Mouse (Mus musculus) forebrain, embryonic 13.5 days (tissue): Measurements from ENCODE around the gene Clk3. TPM values are rescaled to one million over a fixed set of nuclear protein-coding genes. Genes with fewer than 3 reads are reported as not detected.
A peak's percentile ranks its signal among the peaks of the same experiment; 100 is the strongest.

Source experiments
- ATAC-seq: fragments of 200-750 bp; cut with Nextera tagmentation; 2 replicates; pipeline ENCODE4 v1.8.0; 2017
- H3K27ac ChIP-seq: fragments of 300-500 bp; sonication (generic); 2 replicates; pipeline ENCODE4 v1.5.1; 2015; ENCODE audit warnings: inconsistent platforms, mild to moderate bottlenecking, moderate library complexity
- H3K27me3 ChIP-seq: fragments of 300-500 bp; sonication (generic); 2 replicates; pipeline ENCODE4 v1.6.1; 2015; ENCODE audit warnings: mild to moderate bottlenecking, inconsistent platforms
- H3K36me3 ChIP-seq: fragments of 300-500 bp; sonication (generic); 2 replicates; pipeline ENCODE4 v1.6.1; 2015; ENCODE audit warnings: mild to moderate bottlenecking, inconsistent platforms; ENCODE audit not compliant: poor library complexity, severe bottlenecking
- H3K4me1 ChIP-seq: fragments of 300-500 bp; sonication (generic); 2 replicates; pipeline ENCODE4 v1.6.1; 2015; ENCODE audit warnings: inconsistent platforms
- H3K4me2 ChIP-seq: fragments of 300-500 bp; sonication (generic); 2 replicates; pipeline ENCODE4 v1.6.1; 2015; ENCODE audit warnings: inconsistent platforms, mild to moderate bottlenecking, moderate library complexity
- H3K4me3 ChIP-seq: fragments of 300-500 bp; sonication (generic); 2 replicates; pipeline ENCODE4 v1.5.1; 2015; ENCODE audit warnings: mild to moderate bottlenecking, inconsistent platforms
- H3K9ac ChIP-seq: fragments of 300-500 bp; sonication (generic); 2 replicates; pipeline ENCODE4 v1.6.1; 2015; ENCODE audit warnings: mild to moderate bottlenecking, inconsistent platforms
- H3K9me3 ChIP-seq: fragments of 300-500 bp; sonication (generic); replicated peaks from 2 replicates; pipeline ENCODE4 v1.6.1; 2016; ENCODE audit warnings: inconsistent platforms
- WGBS: fragments of 180-500 bp; shearing (Covaris S2); methylation state at CpG from one replicate; pipeline ENCODE4 v1.1.7; 2015; 5-methylcytosine and 5-hydroxymethylcytosine counted together
- polyA plus RNA-seq: library from polyadenylated mRNA; unstranded; fragments of >200 nt; fragmentation: Nextera tagmentation; extraction: Ambion mirVana; gene quantifications from 2 replicates; pipeline ENCODE4 v1.2.1, GENCODE M21; 2015

Gene Clk3
- polyA plus RNA-seq, 1 experiment from 2014 or later = 90.5 TPM

DNA sequence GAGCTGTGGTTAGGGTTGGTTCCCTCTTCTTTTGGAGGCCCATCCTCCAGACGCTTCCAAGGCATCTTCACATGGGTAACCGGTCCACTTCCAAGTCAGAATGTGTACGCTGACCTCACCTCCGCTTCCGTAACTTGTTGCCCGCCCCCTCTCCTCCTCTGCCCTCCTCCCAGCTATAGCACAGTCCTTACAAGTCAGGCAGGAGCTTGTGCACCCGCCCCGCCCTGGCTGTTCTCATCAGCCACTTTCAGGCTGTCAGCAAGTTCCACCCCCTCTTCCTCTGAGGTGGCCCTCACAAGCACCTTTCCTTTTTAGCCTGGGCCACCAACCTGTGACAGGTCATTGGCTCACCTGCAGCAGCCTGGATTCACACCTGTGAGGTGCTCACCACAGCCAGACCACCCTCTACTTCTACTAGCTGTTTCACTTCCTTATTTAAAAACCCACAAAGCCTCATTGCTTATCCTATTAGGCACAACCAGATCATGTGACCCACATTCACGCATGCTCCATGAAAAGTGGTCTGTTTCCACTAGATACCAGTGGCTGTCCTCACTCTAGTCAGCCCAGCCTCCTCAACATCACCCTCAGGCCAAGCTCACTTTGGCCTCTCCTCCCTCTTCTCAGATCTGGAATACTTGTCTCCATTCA, 34.8 kb upstream of the Clk3 start:
- 93% methylated on average over 9 of the region's 9 CpGs for WGBS
- no peak overlapping the region for H3K9ac ChIP-seq
- H3K36me3 ChIP-seq = peaks cover 40% of the 10 kb centered on the region
- H3K9me3 ChIP-seq = no peaks in the 10 kb centered on the region
- H3K4me2 ChIP-seq = no peak overlapping the region
- no peak for ATAC-seq
- peaks cover 31% of the 10 kb centered on the region for H3K4me1 ChIP-seq
- H3K4me3 ChIP-seq = no peak overlapping the region
- no peak overlapping the region for H3K27ac ChIP-seq
- H3K27me3 ChIP-seq = no peaks in the 10 kb centered on the region

DNA sequence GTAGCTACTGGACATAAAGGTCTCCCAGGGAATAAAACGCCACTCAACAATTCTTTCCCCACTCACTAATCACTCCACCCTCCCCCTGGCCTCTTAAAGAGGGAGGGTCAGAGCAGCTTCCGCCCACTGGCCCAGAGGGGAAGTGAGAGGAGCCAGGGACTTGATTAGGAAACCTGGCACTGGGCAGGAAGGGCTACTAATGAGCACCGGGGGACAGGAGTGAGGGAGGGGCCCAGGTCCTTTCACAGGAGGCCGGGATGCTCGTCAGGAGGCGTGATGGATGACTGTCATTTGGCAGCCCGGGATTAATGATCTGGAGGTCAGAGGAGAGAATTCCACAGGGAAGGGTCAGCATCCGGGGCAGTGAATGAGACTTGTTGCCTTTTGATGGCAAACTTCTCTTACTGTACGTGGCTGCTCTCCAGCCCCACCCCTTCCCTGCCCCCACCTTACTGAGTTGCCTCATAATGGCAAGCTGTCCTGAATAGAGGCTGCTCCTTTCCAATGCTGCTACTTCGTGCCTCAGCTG, 33.1 kb upstream of the Clk3 start:
- Histone ChIP-seq H3K4me3 (no peak overlapping the region), H3K9ac (0 out of 2 replicates have a peak overlapping the region, but pooled peaks have one; percentile 23), H3K9me3 (no peaks in the 10 kb centered on the region), H3K4me1 (peaks cover 30% of the 10 kb centered on the region), H3K4me2 (no peak overlapping the region; the same call in 1 of the 2 replicates), H3K27ac (0 out of 2 replicates have a peak overlapping the region, but pooled peaks have one; percentile 8), H3K36me3 (peaks cover 55% of the 10 kb centered on the region), H3K27me3 (no peaks in the 10 kb centered on the region)
- peak; percentile 62; the same call in 1 of the 2 replicates for ATAC-seq
- 2% methylated on average over 10 of the region's 10 CpGs for WGBS

DNA sequence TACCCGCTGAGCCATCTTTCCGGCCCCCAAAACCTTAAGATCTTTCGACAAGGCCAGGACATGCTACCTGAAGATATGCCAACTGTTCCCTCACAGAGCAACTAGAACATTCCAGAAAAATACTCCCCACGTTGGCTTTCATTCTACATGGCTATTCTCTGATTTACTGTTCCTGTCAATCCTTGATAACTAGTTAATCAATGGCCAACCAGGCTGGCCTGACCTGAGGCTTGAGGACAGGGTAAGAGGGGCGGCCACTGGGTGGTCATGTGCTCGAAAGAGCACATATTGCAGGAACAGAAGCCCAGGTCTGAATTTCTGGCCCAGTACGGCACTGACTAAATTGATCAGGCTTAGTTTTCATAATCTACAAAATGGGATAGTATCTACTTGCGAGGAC, 31.8 kb upstream of the Clk3 start:
- 96% methylated on average over 8 of the region's 8 CpGs for WGBS
- H3K4me3 ChIP-seq = no peak overlapping the region
- H3K27ac ChIP-seq = no peak overlapping the region
- H3K36me3 ChIP-seq = peaks cover 67% of the 10 kb centered on the region
- H3K27me3 ChIP-seq = no peaks in the 10 kb centered on the region
- no peak overlapping the region for H3K4me2 ChIP-seq
- no peak overlapping the region for H3K9ac ChIP-seq
- no peaks in the 10 kb centered on the region for H3K9me3 ChIP-seq
- ATAC-seq = no peak
- peaks cover 20% of the 10 kb centered on the region for H3K4me1 ChIP-seq

DNA sequence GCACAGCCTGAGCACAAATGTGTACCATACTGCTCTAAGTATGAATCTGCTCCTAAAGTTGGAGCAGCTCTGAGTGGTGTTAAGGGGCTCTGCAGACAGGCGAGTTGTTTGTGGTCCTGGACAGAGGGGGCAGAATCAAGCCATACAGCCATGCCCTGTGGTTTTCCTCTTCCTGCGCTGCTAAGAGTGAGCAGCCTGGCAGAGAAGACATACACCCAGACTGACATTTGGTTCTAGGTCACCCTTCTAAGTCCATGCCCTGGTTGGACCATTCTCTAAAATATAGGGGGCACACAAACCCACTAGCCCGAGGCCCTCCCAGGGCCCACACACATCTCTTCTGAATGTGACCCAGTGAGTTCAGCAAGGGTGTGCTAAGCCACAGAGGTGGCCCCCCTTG, 24.1 kb upstream of the Clk3 start:
- no peak overlapping the region for H3K27ac ChIP-seq
- peaks cover 57% of the 10 kb centered on the region for H3K36me3 ChIP-seq
- 89% methylated on average over 3 of the region's 3 CpGs for WGBS
- no peak overlapping the region for H3K4me3 ChIP-seq
- H3K4me1 ChIP-seq = no peaks in the 10 kb centered on the region
- no peak overlapping the region for H3K9ac ChIP-seq
- ATAC-seq = no peak
- H3K4me2 ChIP-seq = no peak overlapping the region
- no peaks in the 10 kb centered on the region for H3K9me3 ChIP-seq
- no peaks in the 10 kb centered on the region for H3K27me3 ChIP-seq

DNA sequence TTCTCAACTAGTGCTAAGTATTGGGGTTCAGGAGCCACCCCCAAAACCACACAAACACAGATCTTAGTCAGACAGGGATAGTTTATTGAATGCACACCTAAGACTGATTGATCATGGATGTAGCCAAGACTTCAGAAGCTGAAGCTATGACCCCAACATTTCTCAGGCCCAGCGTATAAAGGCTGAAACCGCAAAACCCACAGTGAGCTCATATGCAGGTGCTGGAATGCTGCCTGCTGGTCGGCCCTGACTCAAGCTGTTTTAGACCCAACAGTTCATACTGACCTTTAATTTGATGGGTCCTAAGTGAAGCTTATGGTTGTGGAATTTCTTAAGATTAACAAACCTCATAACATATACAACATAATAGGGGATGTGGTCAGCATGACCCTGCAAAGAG, 17.0 kb upstream of the Clk3 start:
- Histone ChIP-seq H3K4me1 (no peaks in the 10 kb centered on the region), H3K9ac (no peak overlapping the region), H3K4me2 (no peak overlapping the region), H3K27ac (no peak overlapping the region), H3K36me3 (peaks cover 8% of the 10 kb centered on the region), H3K9me3 (no peaks in the 10 kb centered on the region), H3K4me3 (no peak overlapping the region), H3K27me3 (no peaks in the 10 kb centered on the region)
- no peak for ATAC-seq
- 95% methylated on average over 3 of the region's 3 CpGs for WGBS

DNA sequence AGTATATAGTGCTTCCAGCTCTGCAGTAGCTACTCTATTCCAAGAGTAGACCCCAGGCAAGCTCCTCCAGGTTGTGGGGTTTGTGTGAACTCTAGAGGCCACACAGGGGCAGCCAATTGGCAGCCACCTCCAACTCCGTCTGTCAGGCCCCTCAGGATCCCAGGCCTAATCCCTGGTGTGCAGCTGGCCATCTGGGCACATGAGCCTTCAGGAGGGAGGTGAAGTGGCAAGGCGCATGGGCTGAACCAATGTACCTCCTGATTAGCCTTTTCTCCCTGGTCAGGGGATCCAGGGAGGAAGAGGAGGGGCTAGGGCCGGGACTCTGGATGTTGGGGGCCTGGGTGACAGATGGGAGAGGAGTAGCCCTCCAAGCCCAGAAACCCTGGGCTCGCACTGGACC, 10.1 kb upstream of the Clk3 start:
- WGBS = 73% methylated on average over 4 of the region's 4 CpGs

DNA sequence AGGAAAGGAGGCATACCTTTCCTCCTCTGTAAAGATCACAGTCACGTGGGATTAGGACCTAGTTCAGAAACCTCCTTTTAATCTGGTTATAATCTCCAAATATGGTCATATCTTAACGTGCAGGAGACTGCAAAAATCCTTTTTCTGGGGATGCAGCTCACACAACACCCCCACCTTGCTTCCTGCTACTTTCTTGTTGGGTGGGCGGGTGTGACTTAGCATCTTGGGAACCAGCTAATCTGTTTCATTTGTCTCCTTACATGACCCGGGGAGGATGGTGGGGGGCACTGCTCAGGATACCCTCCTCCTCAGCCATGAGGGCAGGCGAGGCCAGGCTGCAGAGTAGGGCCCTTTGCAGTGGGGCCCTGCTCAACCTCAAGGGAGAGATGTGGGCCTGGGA, 9.4 kb upstream of the Clk3 start:
- Histone ChIP-seq H3K27ac (no peak overlapping the region), H3K4me3 (no peak overlapping the region), H3K4me1 (no peaks in the 10 kb centered on the region), H3K9me3 (no peaks in the 10 kb centered on the region), H3K9ac (no peak overlapping the region), H3K4me2 (no peak overlapping the region), H3K36me3 (0 out of 2 replicates have a peak, but pooled peaks cover 3% of the 10 kb centered on the region), H3K27me3 (no peaks in the 10 kb centered on the region)
- 71% methylated on average over 5 of the region's 5 CpGs for WGBS
- ATAC-seq = no peak

More for the DNA sequence above, 10.1 kb upstream of the Clk3 start:
- Histone ChIP-seq H3K9ac (no peak overlapping the region), H3K4me3 (no peak overlapping the region), H3K4me2 (no peak overlapping the region), H3K4me1 (no peaks in the 10 kb centered on the region), H3K36me3 (0 out of 2 replicates have a peak, but pooled peaks cover 3% of the 10 kb centered on the region), H3K27me3 (no peaks in the 10 kb centered on the region), H3K27ac (no peak overlapping the region), H3K9me3 (no peaks in the 10 kb centered on the region)
- no peak for ATAC-seq

DNA sequence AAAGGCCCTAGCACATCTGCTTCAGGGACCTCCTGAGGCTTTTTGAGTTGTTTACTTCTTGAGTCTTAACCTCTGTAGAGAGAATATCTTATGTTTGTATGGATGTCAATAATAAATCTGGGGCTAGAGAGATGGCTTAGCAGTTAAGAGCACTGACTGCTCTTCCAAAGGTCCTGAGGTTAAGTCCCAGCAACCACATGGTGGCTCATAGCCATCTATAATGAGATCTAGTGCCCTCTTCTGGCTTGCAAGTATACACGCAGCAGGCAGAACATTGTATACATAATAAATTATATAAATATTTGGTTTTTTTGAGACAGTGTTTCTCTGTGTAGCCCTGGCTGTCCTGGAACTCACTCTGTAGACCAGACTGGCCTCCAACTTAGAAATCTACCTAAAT, 8.5 kb upstream of the Clk3 start:
- Histone ChIP-seq H3K4me3 (no peak overlapping the region), H3K9me3 (no peaks in the 10 kb centered on the region), H3K27ac (no peak overlapping the region), H3K27me3 (no peaks in the 10 kb centered on the region), H3K36me3 (0 out of 2 replicates have a peak, but pooled peaks cover 3% of the 10 kb centered on the region), H3K4me1 (no peaks in the 10 kb centered on the region), H3K4me2 (no peak overlapping the region), H3K9ac (no peak overlapping the region)
- 3% methylated on average over 1 of the region's 1 CpGs for WGBS
- no peak for ATAC-seq

DNA sequence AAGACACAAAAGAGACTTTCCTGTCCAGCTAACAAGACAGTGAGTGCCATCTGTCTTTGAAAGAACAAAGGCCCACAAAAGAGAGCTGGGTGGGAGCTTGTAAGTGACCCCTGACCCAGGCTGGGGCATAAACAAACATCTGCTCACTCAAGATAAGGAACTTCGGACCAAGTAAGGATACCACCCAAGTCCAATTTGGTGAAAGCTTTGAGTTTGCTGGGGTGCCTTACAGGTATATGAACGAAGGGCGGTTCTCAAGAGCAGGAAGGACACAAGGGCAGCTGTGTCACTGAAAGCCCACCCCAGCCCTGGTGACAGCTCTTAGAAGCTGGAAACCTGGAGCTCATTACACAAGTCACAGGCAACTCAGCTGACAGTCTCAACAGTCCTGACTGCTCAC, 8.1 kb upstream of the Clk3 start:
- WGBS = 84% methylated on average over 3 of the region's 3 CpGs
- no peak overlapping the region for H3K4me3 ChIP-seq
- no peak overlapping the region for H3K27ac ChIP-seq
- H3K27me3 ChIP-seq = no peaks in the 10 kb centered on the region
- H3K9me3 ChIP-seq = no peaks in the 10 kb centered on the region
- ATAC-seq = no peak
- 0 out of 2 replicates have a peak, but pooled peaks cover 3% of the 10 kb centered on the region for H3K36me3 ChIP-seq
- H3K9ac ChIP-seq = no peak overlapping the region
- no peaks in the 10 kb centered on the region for H3K4me1 ChIP-seq
- H3K4me2 ChIP-seq = no peak overlapping the region

DNA sequence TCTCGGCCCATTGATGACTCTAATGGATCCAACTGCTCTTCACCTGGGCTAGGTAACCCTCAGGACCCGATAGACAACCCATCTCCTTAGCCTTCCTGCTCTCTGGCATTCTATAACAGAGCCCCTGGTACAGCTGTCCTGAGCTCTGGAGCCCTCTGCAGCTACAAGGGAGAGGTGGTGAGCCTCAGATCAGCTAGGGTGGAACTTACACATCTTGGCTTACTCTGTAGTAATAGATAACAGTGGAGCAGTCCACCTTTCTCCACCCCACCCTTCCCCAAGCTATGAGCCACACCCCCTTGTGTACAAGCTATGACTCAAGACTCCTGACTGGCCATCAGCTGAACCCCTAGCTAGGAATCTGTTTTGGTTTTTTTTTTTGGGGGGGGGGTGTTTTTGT, 5.2 kb upstream of the Clk3 start:
- 98% methylated on average over 2 of the region's 2 CpGs for whole genome bisulfite sequencing
- H3K27me3 ChIP-seq = no peaks in the 10 kb centered on the region
- H3K9ac ChIP-seq = no peak overlapping the region
- no peak overlapping the region for H3K4me2 ChIP-seq
- no peak overlapping the region for H3K4me3 ChIP-seq
- no peaks in the 10 kb centered on the region for H3K36me3 ChIP-seq
- H3K9me3 ChIP-seq = no peaks in the 10 kb centered on the region
- H3K4me1 ChIP-seq = peaks cover 12% of the 10 kb centered on the region
- H3K27ac ChIP-seq = no peak overlapping the region
- ATAC-seq = no peak

DNA sequence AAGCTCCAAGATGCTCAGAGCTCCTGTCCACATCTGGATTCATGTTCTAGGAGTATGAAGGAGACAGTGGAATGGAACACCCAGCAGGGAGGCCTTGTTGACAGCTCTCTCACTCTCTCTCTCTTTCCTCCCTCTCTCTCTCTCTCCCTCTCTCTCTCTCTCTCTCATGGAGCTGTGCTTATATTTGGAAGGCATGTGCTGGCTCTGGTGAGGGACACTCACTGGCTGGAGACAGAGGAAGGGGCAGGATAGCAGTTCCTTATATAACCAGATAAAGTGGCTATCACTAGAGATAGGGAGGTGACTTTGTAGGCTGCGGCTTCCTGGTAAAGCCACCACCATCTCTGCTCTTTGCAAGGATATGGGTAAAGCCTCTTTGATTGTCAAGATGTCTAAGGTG, 4.6 kb upstream of the Clk3 start:
- H3K36me3 ChIP-seq = no peaks in the 10 kb centered on the region
- no peak overlapping the region for H3K27ac ChIP-seq
- WGBS = 90% methylated on average over 1 of the region's 1 CpGs
- ATAC-seq = no peak
- no peak overlapping the region for H3K4me3 ChIP-seq
- no peaks in the 10 kb centered on the region for H3K27me3 ChIP-seq
- H3K4me2 ChIP-seq = no peak overlapping the region
- H3K9me3 ChIP-seq = no peaks in the 10 kb centered on the region
- peaks cover 12% of the 10 kb centered on the region for H3K4me1 ChIP-seq
- H3K9ac ChIP-seq = no peak overlapping the region

DNA sequence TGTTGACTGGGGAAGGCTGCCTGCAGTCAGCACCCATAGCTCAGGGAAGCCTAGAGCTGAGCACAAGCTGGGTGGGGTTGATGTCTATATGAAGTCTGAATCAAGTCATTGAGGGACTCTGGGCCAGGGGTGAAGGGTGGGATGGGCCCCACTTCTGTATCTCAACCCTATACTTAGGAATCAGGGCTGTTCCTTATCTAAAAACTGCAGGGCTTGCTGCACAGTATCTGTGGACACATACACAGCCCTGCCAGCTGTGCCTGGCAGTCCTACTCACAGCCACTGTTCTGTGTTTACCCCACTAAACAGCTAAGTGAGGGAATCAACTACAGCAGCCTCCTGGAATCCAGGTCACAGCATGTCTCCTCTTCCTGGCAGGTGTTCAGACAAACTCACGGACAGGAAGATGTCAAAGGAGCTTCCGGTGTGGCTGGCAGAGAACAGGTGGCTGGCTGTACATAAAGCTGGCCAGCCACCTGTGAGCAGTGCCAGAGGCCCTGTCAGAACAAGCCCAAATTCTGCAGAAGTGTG, 3.9 kb upstream of the Clk3 start:
- H3K27ac ChIP-seq = no peak overlapping the region
- no peak for ATAC-seq
- H3K9me3 ChIP-seq = no peaks in the 10 kb centered on the region
- no peak overlapping the region for H3K4me2 ChIP-seq
- no peak overlapping the region for H3K4me3 ChIP-seq
- no peak overlapping the region for H3K9ac ChIP-seq
- H3K4me1 ChIP-seq = peaks cover 12% of the 10 kb centered on the region
- no peaks in the 10 kb centered on the region for H3K27me3 ChIP-seq
- WGBS = 77% methylated on average over 2 of the region's 2 CpGs
- H3K36me3 ChIP-seq = no peaks in the 10 kb centered on the region
